Mouse (Mus musculus): Measurements from ENCODE around the gene Htr6.

DNA sequence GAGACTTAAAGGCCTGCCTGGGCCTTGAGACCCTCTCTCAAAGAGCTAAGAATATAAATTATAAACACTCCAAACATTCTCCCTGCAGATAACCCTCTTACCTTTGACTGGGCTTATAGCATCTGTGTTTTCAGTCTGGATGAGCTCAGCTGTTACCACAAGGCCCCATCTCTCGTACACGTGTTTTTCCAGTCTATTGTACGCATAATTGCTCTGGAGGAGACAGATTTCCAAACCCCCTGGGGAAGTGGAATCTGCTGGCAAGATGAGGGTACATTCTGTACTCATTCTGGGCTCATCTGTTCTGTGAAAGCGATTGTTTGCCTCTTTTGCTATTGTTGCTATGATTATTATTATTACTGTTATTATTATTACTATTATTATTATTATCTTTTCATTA lies 56.4 kb downstream of the Htr6 start:
- no peak for TF ChIP-seq CTCF (IDR thresholded peaks at IDR 0.05; ENCODE audit: borderline replicate concordance, control insufficient read depth, extremely low read depth, insufficient read depth, low read length, poor library complexity)
- TF ChIP-seq POLR2A (IDR thresholded peaks at IDR 0.05; ENCODE audit: control insufficient read depth, extremely low read depth, insufficient read depth, low read length, poor library complexity), result no peak
